Comparison of ENCODE assay signal across 34 mouse cellular contexts in the genomic region with DNA sequence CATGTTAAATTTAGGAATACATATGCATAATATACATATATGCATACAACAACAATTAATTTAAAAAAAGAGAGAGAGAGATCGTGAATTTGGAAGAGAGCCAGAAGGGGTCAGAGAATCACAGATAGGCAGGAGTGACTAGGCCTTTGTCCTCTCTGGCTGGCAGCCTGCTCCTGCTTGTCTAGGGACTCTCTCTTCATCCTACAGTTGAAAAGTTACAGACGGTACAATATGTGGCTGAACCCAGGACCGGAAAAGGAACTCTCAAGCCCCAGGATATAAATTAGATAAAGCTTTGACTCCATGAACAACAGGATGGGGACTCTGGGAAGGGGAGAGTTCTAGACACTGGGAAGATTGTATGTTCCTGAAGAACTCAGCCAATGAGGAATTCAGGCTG. TPM values are rescaled to one million over a fixed set of nuclear protein-coding genes. Genes with fewer than 3 reads are reported as not detected.
DNase-seq lines count a peak whose midpoint lies in the region; ATAC-seq and TF ChIP-seq lines count a peak whose summit lies in the region.
"Had no signal": no experiment of that assay in that cellular context is flagged by ENCODE, and none has a peak within 500 bp of the region (broad histone marks: within the 10 kb centered on the region; RNA-seq: fewer than 3 reads in every experiment).

No protein-coding gene starts in this region.

- 50% methylated on average over 3 of the region's 3 CpGs for WGBS in heart, embryonic 12.5 days
- 50% methylated on average over 3 of the region's 3 CpGs for WGBS in heart, adult 2 months
- WGBS in heart, embryonic 15.5 days, result 42% methylated on average over 3 of the region's 3 CpGs

- no peak for TF ChIP-seq CTCF in heart, adult 2 months (IDR thresholded peaks at IDR 0.05)

- no peaks in the 10 kb centered on the region for H3K9me3 ChIP-seq in heart, embryonic 12.5 days (replicated peaks)
- no peaks in the 10 kb centered on the region for H3K9me3 ChIP-seq in heart, embryonic 15.5 days (replicated peaks)
- H3K9me3 ChIP-seq: embryonic facial prominence, embryonic 12.5 days; embryonic facial prominence, embryonic 15.5 days; heart, embryonic 10.5 days had no signal

- no peaks in the 10 kb centered on the region for H3K79me2 ChIP-seq in heart, adult 2 months (replicated peaks; ENCODE audit: control insufficient read depth, insufficient read depth, low read length)

- peak overlapping the region; percentile 36; the same call in 1 of the 2 replicates for H3K27ac ChIP-seq in heart, embryonic 12.5 days (ENCODE audit: poor library complexity, severe bottlenecking)
- no peak overlapping the region for H3K27ac ChIP-seq in heart, adult 2 months
- 0 out of 2 replicates have a peak overlapping the region, but pooled peaks have one; percentile 13 for H3K27ac ChIP-seq in heart, embryonic 15.5 days
- H3K27ac ChIP-seq: embryonic facial prominence, embryonic 12.5 days; embryonic facial prominence, embryonic 15.5 days; gastrocnemius, adult 2 months; heart, embryonic 10.5 days; hindbrain, embryonic 14.5 days; hindbrain, postnatal 0 days had no signal

- 0 out of 2 replicates have a peak, but pooled peaks have one; percentile 66 for ATAC-seq in heart, embryonic 12.5 days (ENCODE audit: insufficient number of reproducible peaks, low FRiP score)
- ATAC-seq in heart, embryonic 15.5 days (replicated peaks; ENCODE audit: insufficient number of reproducible peaks, insufficient read depth, low FRiP score, low read depth), result 0 out of 2 replicates have a peak, but pooled peaks have one; percentile 18
- ATAC-seq: CD4-positive, CD25-positive, alpha-beta regulatory T cell, adult 4 months; forebrain, embryonic 14.5 days; forebrain, postnatal 0 days; hindbrain, postnatal 0 days; inflammation-experienced regulatory T-cells, adult 6 months; intestine, embryonic 16.5 days had no signal

- intact Hi-C loops in heart, adult 2 months (cut with DNase I), result no loop called here
- intact Hi-C loops in heart, postnatal 10 days (cut with DNase I), result no loop called here

- no peaks in the 10 kb centered on the region for H3K36me3 ChIP-seq in heart, embryonic 12.5 days
- H3K36me3 ChIP-seq in heart, adult 2 months (ENCODE audit: control insufficient read depth, insufficient read depth, low read length), result no peaks in the 10 kb centered on the region
- no peaks in the 10 kb centered on the region for H3K36me3 ChIP-seq in heart, embryonic 15.5 days
- H3K36me3 ChIP-seq: embryonic facial prominence, embryonic 12.5 days; embryonic facial prominence, embryonic 15.5 days; heart, embryonic 10.5 days had no signal

- no peaks in the 10 kb centered on the region for H3K27me3 ChIP-seq in heart, embryonic 12.5 days (replicated peaks)
- no peaks in the 10 kb centered on the region for H3K27me3 ChIP-seq in heart, adult 2 months (ENCODE audit: control insufficient read depth, insufficient read depth, low read length)
- H3K27me3 ChIP-seq in heart, embryonic 15.5 days, result no peaks in the 10 kb centered on the region; the same call in 1 of the 2 replicates
- H3K27me3 ChIP-seq: embryonic facial prominence, embryonic 12.5 days; embryonic facial prominence, embryonic 15.5 days had no signal

- TF ChIP-seq POLR2A in heart, adult 2 months (IDR thresholded peaks at IDR 0.05; ENCODE audit: insufficient read depth, low read depth, low read length), result no peak

- peaks cover 15% of the 10 kb centered on the region for H3K4me1 ChIP-seq in heart, embryonic 12.5 days (replicated peaks)
- H3K4me1 ChIP-seq in heart, adult 2 months (ENCODE audit: control insufficient read depth, insufficient read depth, low read length), result no peaks in the 10 kb centered on the region; the same call in 1 of the 2 replicates
- H3K4me1 ChIP-seq in heart, embryonic 15.5 days (replicated peaks), result peaks cover 4% of the 10 kb centered on the region
- H3K4me1 ChIP-seq: embryonic facial prominence, embryonic 12.5 days; embryonic facial prominence, embryonic 15.5 days had no signal

- H3K9ac ChIP-seq in heart, embryonic 12.5 days, result no peak overlapping the region
- no peak overlapping the region for H3K9ac ChIP-seq in heart, adult 2 months (ENCODE audit: low read depth, low read length)
- no peak overlapping the region for H3K9ac ChIP-seq in heart, embryonic 15.5 days
- H3K9ac ChIP-seq: embryonic facial prominence, embryonic 12.5 days; embryonic facial prominence, embryonic 15.5 days; forebrain, postnatal 0 days; hindbrain, embryonic 14.5 days had no signal

- H3K4me3 ChIP-seq in heart, embryonic 12.5 days, result no peak overlapping the region
- H3K4me3 ChIP-seq in heart, adult 2 months, result no peak overlapping the region
- no peak overlapping the region for H3K4me3 ChIP-seq in heart, embryonic 15.5 days
- H3K4me3 ChIP-seq: embryonic facial prominence, embryonic 12.5 days; embryonic facial prominence, embryonic 15.5 days; gastrocnemius, adult 2 months; heart, embryonic 10.5 days had no signal

- no peak for TF ChIP-seq EP300 in heart, adult 2 months (IDR thresholded peaks at IDR 0.05; ENCODE audit: insufficient read depth, low read depth, low read length)

- DNase-seq in heart, adult 2 months, result no peak
- DNase-seq in heart, postnatal 10 days, result no peak
- peak; percentile 37 for DNase-seq in testis, postnatal 14 days (ENCODE audit: low spot score)
- no peak for DNase-seq in testis, postnatal 10 days (ENCODE audit: low spot score)
- DNase-seq: adrenal gland, adult 2 months; adrenal gland, postnatal 14 days; cerebellum, adult 11 months; cerebellum, adult 2 months; cerebellum, adult 9-11 months; cerebellum, postnatal 25 days; forebrain, postnatal 0 days; gastrocnemius, adult 2 months; gastrocnemius, postnatal 14 days; kidney, adult 18-20 months had no signal

- no peak overlapping the region for H3K4me2 ChIP-seq in heart, embryonic 12.5 days
- no peak overlapping the region for H3K4me2 ChIP-seq in heart, embryonic 15.5 days
- H3K4me2 ChIP-seq: embryonic facial prominence, embryonic 12.5 days; embryonic facial prominence, embryonic 15.5 days; hindbrain, embryonic 14.5 days had no signal

RNA-seq across cellular contexts. Expression of gene Gm17364, which starts 12.5 kb away (rescaled TPM):
- not detected in 2 replicates for polyA plus RNA-seq in heart, embryonic 12.5 days (2016; fragmentation: Nextera tagmentation; extraction: Ambion mirVana)
- not detected for total RNA-seq in heart, adult 2 months (2021)
- polyA plus RNA-seq in heart, adult 2 months (2012; rRNA removed), result not detected in 2 replicates
- polyA plus RNA-seq in heart, embryonic 15.5 days (2015; fragmentation: Nextera tagmentation; extraction: Ambion mirVana), result not detected in 2 replicates
- total RNA-seq in heart, postnatal 10 days (2021), result not detected
- total RNA-seq: adrenal gland, adult 2 months; adrenal gland, postnatal 14 days; adrenal gland, postnatal 4 days; common myeloid progenitor, adult 5-6 weeks; forebrain, postnatal 0 days; gastrocnemius, adult 2 months; gastrocnemius, postnatal 14 days; gastrocnemius, postnatal 4 days; heart, postnatal 25 days; hindbrain, postnatal 0 days; MEL had no signal
- polyA plus RNA-seq: adrenal gland, adult 2 months; C2C12; CD4-positive, CD25-positive, alpha-beta regulatory T cell, adult 4 months; cerebellum, adult 2 months; embryonic facial prominence, embryonic 12.5 days; embryonic facial prominence, embryonic 15.5 days; forebrain, embryonic 11.5 days; forebrain, embryonic 14.5 days; forebrain, postnatal 0 days; frontal cortex, adult 2 months; heart, embryonic 10.5 days; hindbrain, embryonic 11.5 days; hindbrain, embryonic 14.5 days; hindbrain, postnatal 0 days; inflammation-experienced regulatory T-cells, adult 6 months; intestine, embryonic 16.5 days had no signal

RNA-seq across cellular contexts. Expression of gene Smim13, which starts 36.6 kb away (rescaled TPM):
- 13.6 and 14.5 TPM in 2 replicates for polyA plus RNA-seq in heart, embryonic 12.5 days (2016; fragmentation: Nextera tagmentation; extraction: Ambion mirVana)
- 10 to 100 TPM; 23.0 to 27.6 TPM for total RNA-seq in heart, adult 2 months (2021)
- 9.0 and 19.7 TPM in 2 replicates for polyA plus RNA-seq in heart, adult 2 months (2012; rRNA removed)
- polyA plus RNA-seq in heart, embryonic 15.5 days (2015; fragmentation: Nextera tagmentation; extraction: Ambion mirVana), result 9.6 and 10.8 TPM in 2 replicates
- 10 to 100 TPM; 19.8 to 21.9 TPM for total RNA-seq in heart, postnatal 10 days (2021)
